Mouse (Mus musculus) kidney, adult 2 months (tissue): ENCODE data around the gene Nek10.

Experiments
- CTCF ChIP-seq: fragments of 200-500 bp; conservative IDR thresholded peaks from 2 replicates; pipeline ENCODE4 v1.5.1; 2011; ENCODE audit warnings: low read depth, mild to moderate bottlenecking, control low read depth, low read length, moderate library complexity, mixed read lengths; ENCODE audit not compliant: insufficient read depth, insufficient read length
- POLR2A ChIP-seq: fragments of 200-500 bp; IDR thresholded peaks from one replicate; pipeline ENCODE4 v1.6.1; 2011; ENCODE audit warnings: low read depth, low read length, control low read depth

DNA sequence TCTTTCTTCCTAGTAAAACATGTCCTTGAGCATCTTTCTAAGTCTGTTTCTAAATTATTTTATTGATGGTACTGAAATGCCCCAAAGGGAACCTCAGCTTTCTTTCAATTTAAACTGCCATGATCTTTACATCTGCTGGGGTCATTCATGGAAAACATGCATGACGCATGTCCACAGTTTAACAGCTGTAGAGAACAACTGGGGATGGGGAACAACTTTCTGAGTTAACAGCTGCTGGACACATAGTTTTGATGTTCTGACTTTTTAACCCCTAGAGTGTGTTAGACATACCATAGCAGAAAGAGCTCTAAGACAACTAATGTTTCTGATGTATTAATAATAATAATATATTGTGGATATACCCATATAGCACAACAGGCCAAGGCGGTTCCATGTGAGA is 211.6 kb downstream of the Nek10 start:
- no peak for TF ChIP-seq POLR2A
- no peak for TF ChIP-seq CTCF
